Mouse (Mus musculus) cerebral cortex, adult 2 months (tissue): ENCODE data around the gene Mtmr4.

Experiments
- WGBS: fragments of 180-500 bp; shearing (Covaris S2); methylation state at CpG from one replicate; pipeline ENCODE4 v1.1.7; 2018; 5-methylcytosine and 5-hydroxymethylcytosine counted together

The Mtmr4 gene

DNA sequence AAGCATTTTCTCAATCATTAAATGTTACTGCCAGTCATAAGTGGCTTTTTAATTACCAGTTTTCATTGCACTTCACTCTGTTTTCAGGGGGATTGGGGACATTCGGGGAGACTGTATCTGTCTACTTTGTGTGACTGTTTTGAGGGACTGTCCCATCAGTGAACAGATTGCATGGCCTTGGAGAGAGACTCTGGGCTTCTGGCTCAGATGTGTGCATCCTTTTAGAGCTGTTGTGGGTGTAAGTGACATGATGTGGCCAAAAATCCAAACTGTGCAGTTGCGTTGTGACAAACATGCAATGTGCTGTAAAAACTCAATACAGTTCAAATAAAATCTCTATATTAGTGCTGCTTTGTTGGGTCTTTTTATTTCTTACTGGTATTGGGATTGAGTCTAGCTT lies 24.0 kb downstream of the Mtmr4 start:
- 64% methylated on average over 2 of the region's 2 CpGs for WGBS

DNA sequence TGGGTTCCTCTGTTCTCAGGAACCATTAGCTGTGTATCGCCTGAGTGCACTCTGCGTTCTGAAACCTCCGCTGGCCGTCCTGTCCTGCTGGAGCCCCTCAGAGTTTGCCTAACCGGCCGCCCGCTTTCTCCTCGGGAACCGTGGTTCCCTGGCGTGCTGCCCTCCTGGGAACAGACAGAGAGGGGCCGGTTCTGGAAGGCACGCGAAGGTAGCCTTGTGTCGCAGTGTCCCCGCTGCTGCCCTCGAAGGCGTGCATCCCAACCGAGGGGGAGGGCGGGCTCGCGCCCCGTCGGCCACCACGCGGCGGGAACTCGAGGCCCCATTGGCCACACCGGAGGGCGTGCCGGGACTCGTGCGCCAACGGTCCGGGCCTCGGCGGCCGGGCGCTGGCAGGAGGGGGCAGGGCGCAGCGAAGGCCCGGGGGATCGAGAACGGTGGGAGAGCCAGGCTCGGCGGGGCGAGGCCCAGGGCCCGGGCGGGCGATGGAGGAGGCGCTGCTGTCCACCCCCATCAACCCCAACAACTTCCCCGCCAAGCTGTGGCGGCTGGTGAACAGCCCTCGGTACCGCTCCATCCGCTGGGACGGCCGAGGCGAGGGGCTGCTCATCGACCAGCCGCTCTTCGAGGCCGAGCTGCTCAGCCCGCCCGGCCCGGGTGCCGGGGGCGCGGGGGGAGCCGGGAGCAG lies 25.0 kb downstream of the Mtmr4 start, which contains the start of gene Hsf5:
Gene Hsf5 (plus strand): TSS at position 375 of the 685 bp plus-strand sequence.
- 92% methylated on average over 69 of the region's 69 CpGs for WGBS

DNA sequence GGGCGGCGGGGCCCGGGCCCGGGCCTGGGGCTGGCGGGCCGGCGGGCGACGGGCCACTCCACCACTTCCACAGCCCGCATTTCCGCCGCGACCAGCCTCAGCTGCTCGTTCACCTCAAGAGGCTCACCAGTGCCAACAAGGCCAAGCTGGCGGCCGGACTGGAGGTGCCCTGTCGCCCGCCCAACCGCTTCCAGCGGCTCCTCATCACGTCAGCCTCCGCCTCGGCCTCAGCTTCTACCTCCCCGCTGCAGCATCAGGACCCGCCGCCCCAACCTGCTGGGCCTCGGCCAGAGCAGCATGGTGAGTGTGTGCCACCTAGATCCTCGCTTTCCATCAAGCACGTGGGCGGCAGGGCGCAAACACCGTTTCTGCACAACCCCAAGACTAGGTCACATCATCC lies 25.6 kb downstream of the Mtmr4 start:
- 94% methylated on average over 32 of the region's 32 CpGs for WGBS

DNA sequence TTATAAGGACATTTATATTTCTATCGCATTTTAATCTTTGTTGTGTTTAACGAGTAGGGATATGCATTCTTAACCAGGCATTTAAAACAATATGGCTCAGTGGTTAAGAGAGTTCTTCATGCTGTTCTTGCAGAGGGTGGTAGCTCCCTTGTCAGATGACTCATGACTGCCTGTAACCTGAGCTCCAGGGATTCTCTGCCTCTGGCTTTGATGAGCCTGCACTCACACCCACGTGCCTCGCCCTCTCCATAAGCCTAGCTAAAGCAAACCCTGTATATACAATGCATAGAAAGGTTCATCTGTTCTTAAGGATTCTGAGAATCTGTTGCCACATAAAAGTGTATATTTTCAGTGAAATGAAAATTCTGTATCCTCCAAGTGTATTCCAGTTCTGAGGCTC lies 31.2 kb downstream of the Mtmr4 start:
- WGBS: 74% methylated on average over 4 of the region's 4 CpGs

DNA sequence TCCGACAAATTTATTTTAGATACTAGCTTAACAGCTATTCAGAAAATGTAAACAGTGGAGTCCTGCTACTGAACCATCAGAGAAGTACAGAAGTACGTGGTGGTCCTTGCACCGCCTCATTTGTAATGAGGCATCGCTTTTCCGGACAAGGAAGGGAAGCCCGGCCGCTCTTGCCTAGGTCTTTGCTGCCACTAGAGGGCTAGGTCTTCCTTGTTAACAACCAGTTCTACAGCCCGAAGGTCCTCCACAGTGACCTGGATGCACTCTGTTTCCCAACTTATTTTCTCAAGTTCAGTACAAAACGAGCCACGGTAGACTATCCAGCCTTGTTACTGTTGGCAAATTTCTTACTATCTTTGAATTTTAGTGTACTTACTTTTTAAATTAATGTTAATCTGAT lies 37.9 kb downstream of the Mtmr4 start:
- 34% methylated on average over 10 of the region's 10 CpGs for WGBS

DNA sequence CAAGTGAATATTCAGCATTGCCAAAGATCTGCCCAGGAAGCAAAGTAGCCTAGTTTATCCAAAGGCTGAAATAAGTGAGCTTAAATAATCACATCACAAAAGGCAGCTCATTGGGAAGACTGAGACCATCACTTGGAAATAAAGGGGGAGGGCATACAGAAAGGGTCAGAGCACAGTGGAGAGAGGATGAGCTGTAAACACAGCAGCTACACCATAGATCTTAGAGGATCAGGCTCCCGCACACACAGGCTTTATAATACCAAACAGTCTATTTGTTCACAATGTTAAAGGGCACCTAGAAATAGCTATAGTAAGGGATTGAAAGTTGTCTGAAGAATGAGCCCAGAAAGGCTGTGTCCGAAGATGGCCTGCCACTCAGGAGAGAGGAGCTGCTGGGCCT lies 46.8 kb downstream of the Mtmr4 start:
- 37% methylated on average over 2 of the region's 2 CpGs for WGBS

DNA sequence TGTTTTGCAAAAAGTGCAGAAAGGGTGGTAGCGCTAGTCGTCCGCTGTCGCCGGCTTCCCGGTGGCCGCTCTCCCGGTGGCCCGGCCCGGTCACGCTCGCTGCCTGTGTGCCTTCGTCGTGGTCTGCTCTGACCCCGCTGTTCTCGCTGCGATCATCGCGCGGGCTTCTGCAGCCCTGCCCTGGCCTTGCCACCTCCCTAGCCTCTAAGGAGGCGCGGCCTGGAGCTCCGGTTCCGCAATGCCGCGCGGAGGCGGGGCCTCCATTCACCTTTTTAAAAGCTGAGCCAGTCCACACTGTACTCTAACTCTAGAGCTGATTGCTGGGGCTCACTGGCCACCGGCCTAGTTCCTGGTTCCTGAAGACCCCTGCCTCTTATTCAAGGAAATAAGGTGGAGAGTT lies 47.2 kb downstream of the Mtmr4 start:
- 20% methylated on average over 29 of the region's 29 CpGs for WGBS

DNA sequence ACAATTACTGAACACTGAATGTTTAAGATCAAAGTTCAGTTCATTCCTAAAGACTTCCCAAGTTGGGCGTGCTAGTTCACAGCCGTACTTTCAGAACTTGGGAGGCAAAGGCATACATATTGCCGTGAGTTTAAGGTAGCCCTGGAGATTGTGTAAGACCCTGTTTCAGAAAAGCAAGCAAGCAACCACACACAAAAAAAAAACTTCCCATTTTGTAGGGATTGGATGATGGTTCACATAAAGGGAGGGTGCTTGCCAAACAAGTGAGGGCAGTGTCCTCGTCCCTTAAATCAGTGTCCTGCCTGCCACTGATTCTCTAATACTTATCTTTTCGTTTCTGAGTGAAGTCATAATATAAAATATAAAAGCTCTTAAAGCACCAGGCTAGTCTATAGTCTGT lies 62.7 kb downstream of the Mtmr4 start:
- WGBS: 83% methylated on average over 5 of the region's 5 CpGs

DNA sequence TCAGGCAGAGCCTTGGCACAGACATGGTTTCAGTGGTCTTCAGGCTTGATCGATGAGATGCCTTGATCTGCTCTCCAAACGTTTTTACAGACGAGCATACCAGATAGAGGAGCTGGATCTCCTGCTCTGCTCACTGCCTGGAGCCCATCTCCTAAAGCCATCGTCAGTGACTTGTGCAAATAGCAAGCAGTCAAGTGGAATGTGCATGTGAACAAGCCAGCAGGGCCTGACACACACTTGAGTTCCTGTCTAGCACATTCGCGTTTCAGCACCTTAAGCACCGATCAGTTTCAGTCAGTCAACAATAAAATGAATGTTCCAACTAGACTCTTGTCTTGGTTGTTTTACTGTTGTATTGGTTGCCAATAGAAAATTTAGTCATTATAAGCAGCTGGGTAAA lies 67.3 kb downstream of the Mtmr4 start:
- 83% methylated on average over 7 of the region's 7 CpGs for WGBS

DNA sequence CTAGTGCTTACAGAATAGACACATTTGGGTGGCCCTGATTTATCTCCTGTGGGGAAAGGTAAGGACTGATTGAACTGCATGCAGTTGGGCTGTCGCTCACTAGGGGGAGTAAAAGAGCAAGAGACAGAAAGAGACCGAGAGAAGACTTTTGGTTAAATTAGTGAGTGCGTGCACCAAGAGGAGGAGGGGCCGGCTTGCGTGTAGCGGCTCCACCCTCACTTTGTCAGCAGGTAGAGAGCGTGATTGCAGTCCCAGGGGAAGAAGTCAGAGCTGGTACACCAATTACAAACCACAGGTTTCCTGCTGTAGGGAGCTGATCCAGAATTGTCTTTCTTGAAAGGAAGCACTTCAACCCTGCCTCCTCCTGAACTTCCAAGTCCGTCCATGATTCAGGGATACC lies 70.4 kb downstream of the Mtmr4 start, which contains the start of gene Rnf43:
Gene Rnf43 (plus strand): TSS at position 316 of the 400 bp plus-strand sequence.
- WGBS: under 1% methylated on average over 8 of the region's 8 CpGs

DNA sequence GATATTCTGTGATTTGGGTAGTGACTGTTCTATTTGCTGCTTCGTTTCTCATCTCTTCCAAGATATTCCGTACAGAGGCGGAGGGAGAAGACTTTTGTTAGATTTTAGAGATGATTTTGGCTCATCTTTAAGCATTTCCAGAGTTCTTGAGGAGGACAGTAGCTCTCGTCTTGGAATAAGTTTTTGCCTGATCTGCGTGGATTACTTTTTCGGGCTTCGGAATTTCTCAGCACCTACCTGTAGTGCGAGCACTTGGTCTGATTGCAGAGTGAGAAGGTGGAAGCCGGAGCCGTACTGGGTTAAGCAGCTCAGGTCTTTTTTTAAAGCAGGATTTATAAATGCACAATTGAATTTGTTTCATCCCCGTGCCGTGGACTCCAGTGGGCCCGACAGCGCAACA lies 70.9 kb downstream of the Mtmr4 start:
- 9% methylated on average over 14 of the region's 14 CpGs for WGBS

DNA sequence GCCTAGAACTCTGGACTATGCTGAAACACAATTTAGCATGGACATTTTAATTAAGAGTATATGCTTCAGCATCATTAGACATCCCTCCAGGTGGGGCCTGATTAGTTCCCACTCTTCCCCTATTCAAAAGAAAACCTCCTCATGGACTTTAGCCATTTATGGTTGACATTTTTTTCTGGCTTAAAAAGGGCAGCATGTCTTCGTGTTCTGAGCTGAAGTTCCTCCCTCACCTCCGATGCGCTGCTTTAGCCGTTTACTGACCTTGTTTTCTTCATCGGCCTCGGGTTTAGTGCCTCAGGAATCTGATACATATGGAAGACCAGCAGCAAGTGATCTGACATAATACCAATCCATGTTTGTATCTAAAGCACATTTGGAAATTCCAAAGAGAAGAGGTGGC lies 72.0 kb downstream of the Mtmr4 start:
- 76% methylated on average over 6 of the region's 6 CpGs for WGBS

DNA sequence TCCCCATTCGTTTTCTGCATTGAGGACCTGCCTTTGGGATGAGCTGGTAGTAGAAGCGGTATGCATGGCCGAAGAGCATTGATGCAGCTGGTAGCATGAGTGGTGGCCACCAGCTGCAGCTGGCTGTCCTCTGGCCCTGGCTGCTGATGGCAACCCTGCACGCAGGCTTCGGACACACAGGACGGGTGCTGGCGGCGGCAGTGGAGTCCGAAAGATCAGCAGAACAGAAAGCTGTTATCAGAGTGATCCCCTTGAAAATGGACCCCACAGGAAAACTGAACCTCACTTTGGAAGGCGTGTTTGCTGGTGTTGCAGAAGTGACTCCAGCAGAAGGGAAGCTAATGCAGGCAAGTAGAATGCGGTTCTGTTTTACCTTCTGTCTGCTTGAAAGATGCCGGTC lies 72.6 kb downstream of the Mtmr4 start:
- 73% methylated on average over 12 of the region's 12 CpGs for WGBS

DNA sequence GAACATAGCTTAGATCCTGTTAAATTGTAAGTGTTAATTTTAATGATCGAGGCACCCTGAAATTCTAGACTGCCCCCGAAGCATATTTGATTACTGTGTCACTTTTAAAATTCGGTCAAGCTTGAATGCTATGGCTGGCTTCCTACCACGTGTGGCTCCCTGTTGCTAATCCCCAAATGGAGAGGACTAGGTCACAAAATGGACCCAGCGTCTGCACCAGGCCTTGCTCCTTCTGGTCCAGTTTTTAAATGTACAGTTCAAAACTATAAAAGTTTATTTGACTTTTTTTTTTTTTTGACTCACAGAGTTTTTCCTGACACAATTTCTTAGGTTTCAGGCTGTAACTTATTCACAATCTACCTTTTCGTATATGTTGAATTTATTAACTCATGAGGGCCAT lies 73.3 kb downstream of the Mtmr4 start:
- 77% methylated on average over 6 of the region's 6 CpGs for WGBS

DNA sequence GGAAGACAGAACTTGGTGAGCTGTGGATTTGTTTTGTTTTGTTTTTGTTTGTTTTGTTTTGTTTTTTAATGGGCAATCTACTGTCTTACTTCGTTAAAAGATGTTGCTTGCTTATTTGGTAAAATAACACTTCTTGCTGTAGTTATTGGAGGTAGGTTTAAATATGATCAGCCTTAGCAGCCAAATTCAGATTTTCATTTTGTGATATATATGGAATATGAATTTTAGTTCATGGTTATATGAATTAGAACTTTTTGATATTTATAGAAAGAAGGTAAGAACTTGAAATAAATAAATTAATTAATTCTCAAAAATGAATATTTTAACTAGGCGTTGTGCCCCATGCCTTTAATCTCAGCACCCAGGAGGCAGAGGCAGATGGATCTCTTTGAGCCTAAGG lies 73.7 kb downstream of the Mtmr4 start:
- WGBS: 79% methylated on average over 2 of the region's 2 CpGs
